Mouse (Mus musculus) thymus, adult 2 months (tissue): ENCODE results near the gene Ankrd52. TPM values are rescaled to one million over a fixed set of nuclear protein-coding genes. Genes with fewer than 3 reads are reported as not detected.

ENCODE experiments used
- DNase-seq: peaks from one replicate; pipeline ENCODE4 v3.0.0; 2021
- H3K27ac ChIP-seq: fragments of 200-500 bp; 2 replicates; pipeline ENCODE4 v1.5.1; 2012; ENCODE audit warnings: low read length, control low read depth; ENCODE audit not compliant: control insufficient read depth, insufficient read depth
- H3K27me3 ChIP-seq: fragments of 200-500 bp; 2 replicates; pipeline ENCODE4 v1.6.1; 2012; ENCODE audit warnings: mild to moderate bottlenecking, low read length, moderate library complexity, mixed read lengths; ENCODE audit not compliant: control insufficient read depth, insufficient read depth
- H3K36me3 ChIP-seq: fragments of 200-500 bp; 2 replicates; pipeline ENCODE4 v1.6.1; 2012; ENCODE audit warnings: mild to moderate bottlenecking, low read length, moderate library complexity; ENCODE audit not compliant: control insufficient read depth, insufficient read depth
- H3K4me1 ChIP-seq: fragments of 200-500 bp; replicated peaks from 2 replicates; pipeline ENCODE4 v1.6.1; 2012; ENCODE audit warnings: low read length; ENCODE audit not compliant: control insufficient read depth, insufficient read depth
- H3K4me3 ChIP-seq: fragments of 200-500 bp; 2 replicates; pipeline ENCODE4 v1.5.1; 2012; ENCODE audit warnings: mild to moderate bottlenecking, low read length, control low read depth, moderate library complexity; ENCODE audit not compliant: control insufficient read depth, insufficient read depth
- CTCF ChIP-seq: fragments of 200-500 bp; IDR thresholded peaks from 2 replicates; pipeline ENCODE4 v1.5.1; 2012; ENCODE audit warnings: mild to moderate bottlenecking, control low read depth, low read length, moderate library complexity, borderline replicate concordance; ENCODE audit not compliant: control insufficient read depth, poor library complexity, insufficient read depth; ENCODE audit errors: extremely low read depth
- POLR2A ChIP-seq: fragments of 200-500 bp; IDR thresholded peaks from 2 replicates; pipeline ENCODE4 v1.6.1; 2012; ENCODE audit warnings: mild to moderate bottlenecking, low read length, control low read depth, moderate library complexity; ENCODE audit not compliant: control insufficient read depth, poor library complexity, insufficient read depth; ENCODE audit errors: extremely low read depth
- WGBS: fragments of 180-500 bp; shearing (Covaris S2); methylation state at CpG from one replicate; pipeline ENCODE4 v1.1.7; 2018; 5-methylcytosine and 5-hydroxymethylcytosine counted together
- polyA plus RNA-seq: library from polyadenylated mRNA; depleted of rRNA; stranded (reverse); fragments of >200 nt; gene quantifications from 2 replicates; pipeline ENCODE4 v1.2.3, GENCODE M21; 2012

The Ankrd52 gene
- polyA plus RNA-seq, 1 experiment, result 71.0 TPM

- WGBS, result 87% methylated on average over 5 of the region's 5 CpGs
- no peak for TF ChIP-seq POLR2A
- TF ChIP-seq CTCF, result no peak
Observed at GRCm38 (mm10) chr10:128380565-128380964, 3.6 kb downstream of the Ankrd52 start.

DNA sequence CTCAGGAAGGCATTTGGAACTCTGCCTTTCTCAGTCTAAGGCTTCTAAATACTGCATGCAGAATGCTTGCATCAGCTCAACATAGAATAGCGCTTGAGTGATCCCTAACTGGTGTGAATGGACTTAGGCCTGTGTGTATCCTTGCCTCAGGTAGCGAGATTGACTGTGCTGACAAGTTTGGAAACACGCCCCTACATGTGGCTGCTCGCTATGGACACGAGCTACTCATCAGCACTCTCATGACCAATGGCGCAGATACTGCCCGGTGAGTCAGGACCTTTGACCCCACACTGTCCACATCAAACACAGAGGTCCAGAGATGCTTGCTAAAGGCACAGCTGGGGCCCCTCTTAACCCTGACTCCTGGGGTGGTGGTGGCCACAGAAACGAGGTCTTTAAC lies 5.6 kb downstream of the Ankrd52 start:
- Histone ChIP-seq H3K27ac (no peak overlapping the region), H3K27me3 (no peaks in the 10 kb centered on the region), H3K4me3 (no peak overlapping the region), H3K36me3 (peaks cover 53% of the 10 kb centered on the region), H3K4me1 (peaks cover 12% of the 10 kb centered on the region)
- TF ChIP-seq POLR2A (no peak), CTCF (no peak)
- no peak for DNase-seq
- WGBS, result 96% methylated on average over 8 of the region's 8 CpGs

More at GRCm38 (mm10) chr10:128380565-128380964, 3.6 kb downstream of the Ankrd52 start:
- Histone ChIP-seq H3K27me3 (no peaks in the 10 kb centered on the region), H3K4me3 (no peak overlapping the region), H3K36me3 (peaks cover 40% of the 10 kb centered on the region), H3K4me1 (peaks cover 16% of the 10 kb centered on the region), H3K27ac (no peak overlapping the region)
- peak; percentile 23 for DNase-seq

GRCm38 (mm10) chr10:128385902-128386301 lies 9.0 kb downstream of the Ankrd52 start:
- peaks cover 85% of the 10 kb centered on the region for H3K36me3 ChIP-seq
- no peak overlapping the region for H3K4me3 ChIP-seq
- H3K27ac ChIP-seq, result no peak overlapping the region
- no peak for DNase-seq
- no peaks in the 10 kb centered on the region for H3K4me1 ChIP-seq
- H3K27me3 ChIP-seq, result no peaks in the 10 kb centered on the region
- TF ChIP-seq POLR2A (no peak), CTCF (no peak)
- WGBS, result 98% methylated on average over 7 of the region's 7 CpGs

- H3K4me1 ChIP-seq, result no peaks in the 10 kb centered on the region
- H3K27ac ChIP-seq, result no peak overlapping the region
- DNase-seq, result no peak
- no peaks in the 10 kb centered on the region for H3K27me3 ChIP-seq
- TF ChIP-seq CTCF (no peak), POLR2A (no peak)
- H3K4me3 ChIP-seq, result no peak overlapping the region
- peaks cover 80% of the 10 kb centered on the region for H3K36me3 ChIP-seq
- 92% methylated on average over 14 of the region's 14 CpGs for WGBS
Observed at GRCm38 (mm10) chr10:128388941-128389340, 12.0 kb downstream of the Ankrd52 start.

DNA sequence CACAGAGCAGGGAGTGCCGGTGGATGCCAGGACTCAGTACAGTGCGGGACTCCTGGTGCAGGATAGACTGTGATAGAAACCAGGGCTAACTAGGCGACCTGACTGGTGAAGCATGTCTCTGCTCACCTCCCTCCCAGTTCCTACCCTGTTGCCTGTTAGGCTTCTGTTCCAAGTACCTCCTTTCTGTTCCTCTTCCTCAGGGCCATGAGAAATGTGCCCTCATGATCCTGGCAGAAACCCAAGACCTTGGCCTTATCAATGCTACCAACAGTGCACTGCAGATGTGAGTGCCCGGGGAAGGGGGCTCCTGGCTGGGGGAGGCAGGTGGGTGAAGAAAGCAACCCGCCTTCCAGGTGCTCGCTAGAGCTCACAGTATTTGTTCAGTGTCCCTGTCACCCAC lies 12.7 kb downstream of the Ankrd52 start:
- 93% methylated on average over 6 of the region's 6 CpGs for WGBS
- TF ChIP-seq POLR2A (no peak), CTCF (no peak)
- no peak for DNase-seq
- Histone ChIP-seq H3K27ac (no peak overlapping the region), H3K4me3 (no peak overlapping the region), H3K36me3 (peaks cover 74% of the 10 kb centered on the region), H3K4me1 (no peaks in the 10 kb centered on the region), H3K27me3 (no peaks in the 10 kb centered on the region)

- Histone ChIP-seq H3K27ac (no peak overlapping the region), H3K4me3 (no peak overlapping the region), H3K27me3 (no peaks in the 10 kb centered on the region), H3K4me1 (no peaks in the 10 kb centered on the region), H3K36me3 (peaks cover 67% of the 10 kb centered on the region)
- TF ChIP-seq POLR2A (no peak), CTCF (no peak)
- WGBS, result 95% methylated on average over 12 of the region's 12 CpGs
- no peak for DNase-seq
Observed at GRCm38 (mm10) chr10:128390366-128390765, 13.5 kb downstream of the Ankrd52 start.

DNA sequence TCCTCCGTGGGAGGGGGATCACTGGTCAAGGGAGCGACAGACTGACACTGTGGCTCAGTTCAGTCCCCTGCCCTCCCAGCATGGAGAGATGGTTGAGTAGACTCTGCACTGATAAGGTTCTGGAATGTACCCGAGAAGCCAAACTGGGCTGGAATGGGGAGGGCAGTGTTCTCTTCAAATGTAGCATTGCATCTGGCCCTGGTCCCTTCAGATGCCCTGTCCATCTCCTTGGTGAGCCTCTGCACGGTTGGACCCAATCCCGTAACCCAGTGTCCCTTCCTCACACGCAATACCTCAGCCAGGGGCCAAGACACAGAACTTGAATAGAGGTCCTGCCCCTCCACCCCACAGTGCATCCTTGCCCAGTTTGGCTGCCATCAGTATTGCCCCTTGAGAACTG lies 14.9 kb downstream of the Ankrd52 start:
- DNase-seq, result no peak
- TF ChIP-seq CTCF (no peak), POLR2A (no peak)
- no peaks in the 10 kb centered on the region for H3K27me3 ChIP-seq
- no peak overlapping the region for H3K4me3 ChIP-seq
- peaks cover 60% of the 10 kb centered on the region for H3K36me3 ChIP-seq
- 90% methylated on average over 6 of the region's 6 CpGs for whole genome bisulfite sequencing
- H3K4me1 ChIP-seq, result no peaks in the 10 kb centered on the region
- no peak overlapping the region for H3K27ac ChIP-seq
